Mouse (Mus musculus): ENCODE results near the gene Zfhx3.

Zfhx3 gene

DNA sequence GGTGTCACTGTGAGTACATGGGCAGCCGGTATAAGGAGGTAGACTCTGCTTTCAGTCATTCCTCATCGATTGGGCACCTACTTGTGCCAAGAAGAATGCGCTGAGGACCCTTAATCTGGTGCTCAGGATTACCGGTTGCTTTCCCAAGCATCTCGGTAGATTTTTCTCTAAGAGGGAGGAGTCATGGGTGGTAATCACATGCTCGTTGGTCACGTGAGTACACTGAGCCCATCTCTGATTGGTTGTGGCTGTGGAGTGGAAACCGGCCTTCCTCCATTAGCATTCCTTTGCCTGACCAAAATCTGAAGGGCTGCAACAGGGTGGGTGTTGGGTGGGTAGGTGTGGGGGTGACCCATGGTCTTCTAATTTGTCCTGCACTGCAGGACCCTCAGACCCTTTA is 421.4 kb downstream of the Zfhx3 start:
- DNase-seq, result no peak

DNA sequence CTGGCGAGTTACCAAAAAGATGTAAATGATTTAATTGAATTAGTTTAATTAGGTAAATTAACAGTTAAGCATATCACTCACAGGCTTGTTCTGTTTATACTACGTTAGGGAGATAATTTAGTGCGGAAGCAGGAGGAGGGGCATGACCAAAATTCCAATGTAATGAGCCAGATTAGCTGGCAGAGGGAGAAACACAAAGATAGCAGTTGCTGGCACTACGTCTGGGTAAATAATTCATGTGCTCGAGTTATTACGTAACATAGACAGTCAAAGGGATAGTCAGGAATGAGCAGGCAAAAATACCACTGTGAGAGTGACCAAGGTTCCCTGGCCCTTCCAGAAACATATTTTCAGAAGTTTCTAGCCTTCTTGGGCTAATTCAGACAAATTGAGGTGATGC is 426.6 kb downstream of the Zfhx3 start:
- DNase-seq, result no peak

DNA sequence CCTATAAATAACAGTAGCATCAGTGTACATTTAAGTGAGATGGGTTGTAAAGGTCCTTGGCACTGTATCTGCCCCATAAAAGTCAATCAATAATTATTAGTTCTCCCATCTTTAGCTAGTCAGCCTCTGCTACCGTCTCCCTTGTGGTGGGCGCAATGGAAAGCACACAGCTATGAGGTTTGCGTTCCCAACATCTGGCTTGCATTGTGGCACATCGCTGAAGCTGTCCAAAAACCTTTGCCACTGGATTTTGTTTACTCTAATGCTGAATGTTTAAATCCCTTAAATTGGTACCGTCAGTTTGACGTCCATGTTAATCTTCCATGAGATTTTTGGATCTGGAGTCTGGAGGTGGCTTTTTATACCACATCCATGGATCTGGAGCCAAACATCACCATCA is 428.3 kb downstream of the Zfhx3 start:
- no peak for DNase-seq

DNA sequence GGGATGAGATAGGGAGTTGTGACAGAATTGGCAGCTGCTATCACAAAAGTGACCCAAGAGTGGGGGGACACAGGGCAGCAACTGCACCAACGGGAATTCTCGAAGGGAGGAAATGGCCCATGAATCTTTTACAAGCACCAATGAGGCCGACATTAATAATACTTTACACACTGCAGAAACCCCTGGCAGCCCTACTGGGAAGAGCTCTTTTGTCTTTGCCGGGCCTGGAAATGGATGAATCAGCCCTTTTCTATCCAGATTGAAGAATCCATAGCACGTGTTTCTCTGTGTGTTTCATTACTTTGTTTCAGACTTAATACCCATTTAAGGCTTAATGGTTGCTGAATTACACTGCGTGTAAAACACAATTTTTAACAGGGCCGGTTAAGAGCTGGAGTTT is 430.6 kb downstream of the Zfhx3 start:
- DNase-seq, result no peak

GRCm38 (mm10) chr8:108378036-108378435 is 435.6 kb downstream of the Zfhx3 start:
- DNase-seq, result no peak

DNA sequence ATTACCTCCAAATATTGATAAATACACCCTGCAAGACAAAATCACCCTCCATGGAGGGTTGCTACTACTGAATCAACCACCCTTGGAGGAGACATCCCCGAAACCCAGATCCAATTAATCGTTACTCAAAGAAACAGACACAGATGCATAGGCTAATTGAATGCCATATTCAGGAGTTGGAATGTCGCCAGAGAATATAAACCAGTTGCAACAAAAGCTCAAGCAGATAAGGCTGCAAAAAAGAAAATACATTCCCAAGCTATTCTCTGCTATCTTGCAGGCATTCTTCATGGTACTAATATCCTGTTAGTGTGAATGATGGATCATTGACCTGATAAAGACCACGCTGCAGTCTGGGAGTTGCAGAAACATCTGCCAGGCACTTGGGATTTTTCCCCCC is 440.7 kb downstream of the Zfhx3 start:
- no peak for DNase-seq

- DNase-seq, result no peak
Observed at GRCm38 (mm10) chr8:108387160-108387912, 444.9 kb downstream of the Zfhx3 start.

DNA sequence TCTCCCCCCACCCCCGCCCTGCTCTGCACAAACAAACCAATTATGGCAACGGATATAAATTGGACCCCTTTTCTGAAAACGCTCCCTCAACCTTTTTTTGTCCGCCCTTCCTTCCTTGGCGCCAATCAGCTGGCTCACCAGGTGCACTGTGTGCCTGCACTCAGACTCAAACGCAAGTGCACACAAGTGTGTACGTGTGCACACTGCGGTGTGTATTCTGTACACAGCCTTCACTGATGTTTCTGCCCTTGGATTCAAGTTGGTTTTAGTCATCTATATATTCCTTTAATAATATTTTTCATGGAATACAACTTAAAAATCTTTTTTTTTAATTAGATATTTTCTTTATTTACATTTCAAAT is 445.4 kb downstream of the Zfhx3 start:
- DNase-seq, result no peak

DNA sequence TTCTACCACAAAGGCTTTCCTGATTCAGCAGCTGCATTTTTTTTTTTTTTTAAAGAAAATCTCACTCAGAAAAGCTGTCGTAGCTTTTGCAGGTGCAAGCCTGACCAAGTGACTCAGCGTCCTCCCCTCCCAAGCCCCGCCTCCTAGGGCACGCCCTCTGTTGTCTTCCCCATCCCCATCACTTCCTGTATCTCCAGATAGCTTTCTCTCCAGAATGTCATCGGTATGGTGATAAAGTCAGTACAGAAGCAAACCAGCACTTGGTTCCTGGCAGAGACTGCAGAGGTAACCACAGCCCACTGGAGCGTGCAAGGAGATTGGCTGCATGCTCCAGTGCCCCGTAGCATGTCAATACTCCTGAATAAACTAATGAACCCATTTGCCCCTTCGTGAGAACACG is 450.5 kb downstream of the Zfhx3 start:
- DNase-seq, result peak in 1 of 2 experiments; percentile 1

GRCm38 (mm10) chr8:108402149-108402548 is 459.7 kb downstream of the Zfhx3 start:
- DNase-seq, result no peak

GRCm38 (mm10) chr8:108406716-108407494 is 464.5 kb downstream of the Zfhx3 start:
- no peak for DNase-seq

- no peak for DNase-seq
Observed at GRCm38 (mm10) chr8:108419162-108419844, 476.9 kb downstream of the Zfhx3 start.

- no peak for DNase-seq
Observed at GRCm38 (mm10) chr8:108422521-108422920, 480.1 kb downstream of the Zfhx3 start.

DNA sequence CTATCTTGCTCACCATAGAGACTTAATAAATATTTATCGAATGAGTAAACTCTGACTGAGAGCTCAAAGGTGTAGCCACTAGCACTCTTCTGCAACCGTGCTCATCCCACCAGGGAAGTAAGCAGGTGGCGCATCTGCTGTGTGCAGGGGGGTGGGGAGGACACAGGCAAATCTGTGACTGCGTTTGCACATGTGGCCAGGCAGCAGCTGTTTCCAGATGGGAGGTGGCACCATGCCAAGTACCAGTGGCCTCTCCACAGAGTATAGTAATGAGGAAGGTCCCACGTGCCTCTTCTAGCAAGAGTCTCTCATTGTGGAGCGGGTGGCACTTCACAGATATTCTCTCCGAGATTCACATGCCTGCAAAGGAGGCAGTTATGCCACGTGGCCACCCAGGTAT is 481.9 kb downstream of the Zfhx3 start:
- no peak for DNase-seq

DNA sequence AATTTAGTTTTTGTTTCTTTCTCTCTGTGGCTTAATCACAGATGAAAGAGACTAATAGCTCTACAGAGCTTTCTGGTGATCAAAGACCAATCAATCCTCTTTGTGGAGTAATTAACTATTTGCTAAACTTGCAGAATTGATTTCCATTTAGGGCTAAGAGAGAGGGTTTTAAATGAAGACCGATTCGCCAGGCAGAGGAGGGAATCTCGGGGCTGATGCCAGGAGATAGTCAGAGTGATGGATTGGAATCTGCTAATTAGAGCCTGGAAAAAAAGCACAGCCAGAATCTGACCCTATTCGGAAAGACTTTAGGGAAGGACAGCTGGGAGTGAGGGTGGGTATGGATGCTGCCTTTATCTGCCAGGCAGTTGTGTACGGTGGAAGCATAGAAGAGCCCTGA is 490.9 kb downstream of the Zfhx3 start:
- no peak for DNase-seq

DNA sequence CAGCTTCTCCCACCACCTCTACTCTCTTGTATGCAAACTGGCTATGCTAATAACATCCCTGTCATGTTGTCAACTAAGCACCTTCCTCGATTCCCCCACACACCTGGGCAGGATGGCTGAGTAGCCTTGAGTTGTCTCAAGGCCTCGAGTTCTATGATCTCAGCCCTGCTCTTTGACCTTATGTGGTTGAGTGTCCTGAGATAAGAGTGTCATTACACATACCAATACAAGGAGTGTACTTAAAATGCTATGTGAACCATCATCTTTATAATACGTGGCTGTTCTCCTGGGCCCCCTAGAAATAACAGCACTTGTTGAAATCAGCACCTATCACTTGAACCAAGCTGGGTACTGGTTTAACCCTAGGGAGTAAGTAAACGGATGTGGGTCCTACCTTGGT is 492.1 kb downstream of the Zfhx3 start:
- DNase-seq, result no peak

GRCm38 (mm10) chr8:108436336-108436735 is 493.9 kb downstream of the Zfhx3 start:
- DNase-seq, result no peak

GRCm38 (mm10) chr8:108437316-108437830 is 494.9 kb downstream of the Zfhx3 start:
- DNase-seq, result no peak

DNA sequence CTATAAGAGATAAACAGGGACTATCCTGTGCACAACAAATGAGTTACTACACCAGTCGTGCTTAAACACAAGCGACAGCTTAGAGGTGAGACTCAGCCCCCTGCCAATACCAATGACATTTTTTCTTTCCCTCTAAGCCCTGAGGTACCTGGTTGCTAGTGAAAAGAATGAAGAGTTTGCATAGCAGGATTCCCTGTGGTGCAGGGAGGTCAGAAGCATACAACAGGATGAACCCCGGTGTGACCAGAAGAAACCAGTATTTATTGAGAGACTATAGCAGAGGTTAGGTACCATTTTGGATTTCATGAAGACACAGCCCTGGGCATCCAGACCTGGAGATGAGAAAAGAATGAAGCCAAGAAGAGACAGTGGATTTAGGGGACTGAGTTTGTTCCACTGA is 498.0 kb downstream of the Zfhx3 start:
- no peak for DNase-seq

DNA sequence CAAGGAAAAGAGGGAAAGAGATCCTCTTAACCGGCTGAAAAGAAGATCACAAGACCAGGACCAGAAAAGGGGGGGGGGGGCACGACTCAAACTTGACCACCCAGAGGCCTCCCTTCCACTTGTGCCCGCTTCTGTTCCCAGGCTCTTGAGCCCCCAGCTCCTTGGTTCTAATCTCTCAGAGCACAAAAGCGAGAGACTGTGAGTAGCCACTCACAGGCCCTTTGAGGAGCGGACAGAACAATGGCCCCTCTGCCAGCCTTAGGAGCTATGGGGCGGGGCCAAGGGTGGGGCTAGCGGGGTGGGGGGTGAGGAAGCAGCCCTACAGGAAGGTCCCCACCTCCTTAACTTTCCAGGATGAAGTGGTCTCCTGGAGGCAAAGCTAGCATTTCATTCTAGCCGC is 508.4 kb downstream of the Zfhx3 start:
- no peak for DNase-seq

DNA sequence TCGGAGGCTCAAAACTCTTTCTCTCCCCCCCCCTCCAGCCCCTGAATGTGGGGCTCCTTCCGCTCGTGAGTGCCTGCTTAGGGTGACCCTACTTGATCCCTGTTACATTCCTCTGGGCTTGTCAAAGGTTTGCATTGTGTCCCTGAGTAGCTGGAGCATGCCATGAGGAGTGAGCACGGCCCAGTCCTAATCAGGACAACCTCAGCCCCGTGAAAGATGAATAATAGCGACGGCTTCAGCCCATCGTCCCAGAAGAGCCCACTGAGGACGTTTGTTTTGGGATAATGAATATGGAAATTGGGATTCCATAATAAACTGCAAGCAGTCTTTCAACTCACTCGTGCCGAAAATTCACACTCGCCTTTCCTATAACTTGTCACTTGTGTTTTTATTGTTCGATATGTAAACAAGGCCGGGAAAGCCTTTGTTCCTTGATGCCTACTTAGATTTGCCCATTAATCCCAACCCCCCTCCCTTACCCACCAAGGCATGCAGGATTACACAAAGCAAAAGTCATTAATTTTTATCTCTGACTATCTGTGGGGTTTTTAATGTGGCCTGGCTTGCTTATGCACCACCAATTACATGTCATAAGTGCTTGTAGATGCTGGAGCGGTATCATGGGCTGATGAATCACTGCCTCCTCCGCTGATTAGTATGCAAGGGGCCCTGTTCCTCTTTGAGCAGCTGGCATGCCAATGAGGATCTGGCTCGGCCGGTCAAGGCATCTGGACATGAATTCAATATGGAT is 512.3 kb downstream of the Zfhx3 start:
- no peak for DNase-seq

- DNase-seq, result no peak
Observed at GRCm38 (mm10) chr8:108466653-108467052, 524.2 kb downstream of the Zfhx3 start.
